Mouse (Mus musculus): Measurements from ENCODE around the gene Map2k5.

The Map2k5 gene

GRCm38 (mm10) chr9:63377270-63378142 is at the start of gene Map2k5:
Map2k5 (minus strand) TSS chr9:63377902.
- peak; percentile 93 to 95 for DNase-seq

DNA sequence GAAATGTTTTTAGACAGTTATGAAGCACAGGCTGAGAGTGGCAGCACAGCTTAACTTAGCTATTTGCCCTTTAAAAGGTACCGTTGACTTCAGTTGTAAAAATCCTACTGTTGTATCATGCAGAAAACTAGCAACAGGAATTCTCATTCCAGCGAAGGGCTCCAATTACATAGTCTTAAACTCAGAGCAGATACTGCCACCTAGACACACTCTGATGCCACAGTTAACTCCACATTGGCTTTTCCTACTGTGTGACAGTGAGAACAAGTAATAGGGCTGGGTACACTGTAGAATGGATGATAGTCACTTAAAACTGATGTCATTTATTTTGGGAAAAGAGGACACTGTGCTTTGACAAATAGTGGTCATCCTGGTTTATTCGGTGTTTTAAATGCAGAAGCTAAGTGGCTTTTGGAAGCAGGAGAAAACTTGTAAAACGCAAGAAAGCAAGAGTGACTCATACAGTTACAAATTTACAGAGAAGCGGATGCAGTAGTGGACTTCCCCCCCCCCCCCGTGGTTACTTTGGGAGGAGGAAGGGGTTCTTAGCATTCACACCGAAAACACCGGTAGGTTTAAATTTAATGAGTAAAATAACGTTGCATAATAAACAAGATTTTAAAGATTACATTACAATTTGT is 43.5 kb upstream of the Map2k5 start:
- DNase-seq: peak; percentile 5 to 9

DNA sequence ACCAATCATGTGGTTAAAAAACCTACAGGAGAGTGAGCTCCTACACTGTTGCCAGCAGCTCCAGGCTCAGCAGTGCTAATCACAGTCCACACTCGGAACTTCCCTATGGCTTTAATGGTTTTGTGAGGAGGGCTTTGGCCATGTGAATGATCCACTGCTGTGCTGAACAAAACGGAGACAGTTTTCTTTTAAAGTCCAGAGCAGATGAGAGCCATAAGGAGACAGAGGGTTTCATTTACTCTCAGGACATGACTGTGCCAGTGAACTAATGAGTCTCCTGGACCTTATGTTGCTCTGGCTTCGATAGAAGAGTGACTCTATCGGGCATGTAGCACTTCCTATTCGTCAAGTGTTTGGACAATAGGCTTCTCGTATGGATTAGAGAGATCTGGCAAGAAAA is 42.7 kb upstream of the Map2k5 start:
- DNase-seq: peak; percentile 37 to 38

DNA sequence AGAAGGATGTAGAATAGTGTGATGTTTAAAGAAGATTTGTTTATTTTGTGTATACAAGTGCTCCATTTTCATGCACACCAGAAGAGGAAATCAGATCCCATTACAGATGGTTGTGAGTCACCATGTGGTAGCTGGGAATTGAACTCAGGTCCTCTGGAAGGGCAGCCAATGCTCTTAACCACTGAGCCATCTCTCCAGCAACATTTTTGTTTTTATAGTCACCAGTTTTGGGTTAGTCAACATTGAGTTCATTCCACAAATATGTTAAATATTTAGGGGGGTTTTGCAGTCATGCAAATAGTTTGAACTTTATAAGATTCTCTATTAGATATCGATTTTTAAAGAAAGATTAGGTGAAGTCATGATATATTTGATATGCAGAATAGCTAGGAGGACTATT is 22.5 kb upstream of the Map2k5 start:
- no peak for DNase-seq

- no peak for DNase-seq
These were observed 21.7 kb upstream of the Map2k5 start for GRCm38 (mm10) chr9:63399463-63399815.

GRCm38 (mm10) chr9:63398611-63399462 is 21.1 kb upstream of the Map2k5 start, which contains the start of gene 2300009A05Rik:
2300009A05Rik (minus strand) TSS chr9:63399246.
- DNase-seq: peak; percentile 95 to 98

DNA sequence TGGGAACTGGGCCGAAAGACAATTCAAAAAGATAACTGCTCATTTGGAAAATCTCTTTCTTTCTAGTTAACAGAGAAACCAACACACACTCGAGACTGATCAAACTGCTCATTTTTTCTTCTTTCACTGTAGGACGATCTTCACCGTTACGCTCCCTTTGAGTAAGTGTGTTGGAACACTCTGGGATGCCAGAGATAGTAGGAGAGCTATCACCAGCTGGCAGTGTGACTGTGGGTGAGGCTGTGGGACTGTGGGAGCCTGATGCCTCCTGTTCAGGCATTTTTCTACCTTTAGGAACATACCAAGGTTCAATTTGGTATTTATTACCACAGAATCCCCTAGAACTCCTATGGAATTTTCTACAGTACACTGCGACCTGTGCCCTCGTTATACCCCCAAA is 17.9 kb upstream of the Map2k5 start:
- DNase-seq: peak; percentile 12 to 36

DNA sequence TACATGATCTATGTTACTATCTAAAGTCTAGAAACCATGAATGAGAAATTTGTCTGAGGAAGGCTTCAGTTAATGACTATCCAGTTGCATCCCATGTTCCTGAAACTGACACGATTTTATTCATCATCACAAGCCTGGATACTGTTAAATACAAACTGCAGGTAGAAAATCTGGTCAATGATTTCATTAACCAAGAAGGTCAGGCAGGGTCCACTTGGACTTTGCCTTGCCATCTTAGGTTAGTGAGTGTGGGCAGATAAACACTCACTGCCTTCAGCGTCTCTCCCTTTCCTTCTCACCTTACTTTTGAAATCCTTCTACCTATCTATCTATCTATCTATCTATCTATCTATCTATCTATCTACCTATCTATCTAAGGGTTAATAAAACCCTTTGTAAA is 13.6 kb upstream of the Map2k5 start:
- DNase-seq: no peak

- no peak for DNase-seq
These were observed 5.1 kb upstream of the Map2k5 start for GRCm38 (mm10) chr9:63382761-63383160.

- no peak for DNase-seq
These were observed 2.6 kb upstream of the Map2k5 start for GRCm38 (mm10) chr9:63380326-63380725.

- no peak for DNase-seq
These were observed 472 bp upstream of the Map2k5 start for GRCm38 (mm10) chr9:63378174-63378573.

DNA sequence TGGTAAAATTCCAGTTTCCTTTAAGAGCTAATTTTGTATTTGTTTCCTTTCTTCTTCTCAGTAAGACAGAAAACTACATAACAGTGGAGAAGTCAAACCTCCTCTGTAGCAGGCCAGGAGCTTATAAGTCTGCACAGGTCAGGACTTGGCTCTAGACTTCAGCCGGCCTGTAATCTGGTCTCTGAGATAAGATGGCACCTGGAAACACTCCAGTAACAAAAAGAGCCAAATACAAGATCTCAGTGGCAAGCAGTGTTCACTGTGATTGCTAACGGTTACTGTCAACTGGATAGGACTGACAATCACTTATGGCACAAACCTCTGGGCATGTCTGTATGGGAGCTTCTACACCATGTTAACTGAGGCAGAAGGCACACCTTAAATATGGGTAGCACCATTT is 4.4 kb downstream of the Map2k5 start:
- no peak for DNase-seq

- peak; percentile 62 to 68 for DNase-seq
These were observed 5.2 kb downstream of the Map2k5 start for GRCm38 (mm10) chr9:63372541-63372940.

DNA sequence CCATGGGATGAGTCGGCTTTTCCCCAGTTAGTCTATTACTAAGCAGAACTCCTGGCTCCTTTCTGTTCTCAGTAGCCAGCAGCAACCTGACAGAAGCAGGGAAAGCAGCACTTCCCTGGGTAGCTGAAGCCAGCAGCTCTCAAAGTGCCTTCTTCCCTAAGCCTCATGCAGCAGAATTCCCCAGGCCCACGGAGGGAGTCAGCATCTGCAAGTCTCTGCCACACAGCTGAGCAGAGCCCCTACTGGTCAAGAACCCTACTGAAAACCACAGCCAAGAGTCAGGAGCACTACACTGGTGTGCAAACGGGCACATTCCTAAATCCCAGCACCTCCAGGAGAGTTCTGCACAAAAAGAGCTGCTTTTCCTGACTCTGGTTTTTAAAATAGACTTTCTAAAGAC is 17.3 kb downstream of the Map2k5 start:
- no peak for DNase-seq

- DNase-seq: no peak
These were observed 18.7 kb downstream of the Map2k5 start for GRCm38 (mm10) chr9:63359016-63359415.

DNA sequence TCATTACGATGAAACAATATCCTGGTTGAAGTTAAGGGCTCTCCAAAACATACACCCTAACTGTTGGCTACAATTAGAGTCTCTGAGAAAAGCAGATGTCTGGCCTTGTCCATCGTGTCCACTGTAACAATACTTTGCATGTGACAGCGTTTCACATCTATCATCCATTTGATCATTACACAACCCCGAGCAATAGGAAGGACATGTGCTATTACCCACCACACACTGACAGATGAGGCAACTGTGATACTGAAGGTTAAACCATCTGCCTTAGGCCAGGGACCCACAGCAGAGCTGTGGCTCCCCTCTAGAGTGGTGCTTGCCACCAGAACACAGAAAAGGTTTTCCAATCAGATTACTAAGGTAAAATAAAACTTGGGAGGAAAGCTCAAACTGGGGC is 21.0 kb downstream of the Map2k5 start:
- no peak for DNase-seq

GRCm38 (mm10) chr9:63356278-63356677 is 21.4 kb downstream of the Map2k5 start:
- no peak for DNase-seq

GRCm38 (mm10) chr9:63354168-63354567 is 23.5 kb downstream of the Map2k5 start:
- DNase-seq: no peak

- no peak for DNase-seq
These were observed 27.7 kb downstream of the Map2k5 start for GRCm38 (mm10) chr9:63350030-63350429.

DNA sequence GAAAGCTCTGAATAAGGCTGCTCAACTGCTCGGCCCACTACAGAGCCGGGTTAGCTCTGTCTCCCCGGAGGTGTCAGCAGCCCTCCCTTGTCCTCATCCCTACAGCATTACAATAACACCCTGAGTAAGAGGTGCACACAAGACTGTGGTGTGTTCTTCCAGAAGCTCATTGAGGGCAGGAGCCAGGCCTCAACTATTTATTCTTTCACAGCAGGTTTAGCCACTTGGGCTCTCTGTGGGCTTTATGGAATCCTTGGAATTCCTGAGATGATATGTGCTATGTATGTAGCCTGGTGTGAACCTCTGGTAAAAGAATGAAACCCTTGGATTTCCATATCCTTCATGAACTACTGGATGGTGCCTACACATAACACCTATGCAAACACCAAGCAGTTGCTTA is 28.5 kb downstream of the Map2k5 start:
- DNase-seq: no peak

DNA sequence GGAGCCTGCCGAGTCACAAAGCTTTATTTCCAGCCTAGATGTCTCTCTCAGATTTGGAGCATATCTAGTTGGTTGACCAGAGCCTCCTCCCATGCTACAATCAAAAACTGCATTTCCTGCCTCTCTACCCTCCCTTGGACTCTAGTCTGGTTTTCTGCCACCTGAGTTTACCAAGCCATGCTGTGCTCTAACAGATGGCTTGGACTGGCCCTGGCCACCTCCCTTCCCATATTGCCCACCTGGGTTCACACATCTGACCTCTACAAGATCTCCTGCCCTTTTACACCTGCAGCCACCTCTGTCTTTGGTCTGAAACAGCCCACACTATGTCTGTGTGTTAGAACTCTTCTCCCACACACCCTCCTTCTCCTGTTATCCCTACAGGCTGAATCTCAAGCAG is 29.6 kb downstream of the Map2k5 start:
- DNase-seq: peak; percentile 36 to 48

DNA sequence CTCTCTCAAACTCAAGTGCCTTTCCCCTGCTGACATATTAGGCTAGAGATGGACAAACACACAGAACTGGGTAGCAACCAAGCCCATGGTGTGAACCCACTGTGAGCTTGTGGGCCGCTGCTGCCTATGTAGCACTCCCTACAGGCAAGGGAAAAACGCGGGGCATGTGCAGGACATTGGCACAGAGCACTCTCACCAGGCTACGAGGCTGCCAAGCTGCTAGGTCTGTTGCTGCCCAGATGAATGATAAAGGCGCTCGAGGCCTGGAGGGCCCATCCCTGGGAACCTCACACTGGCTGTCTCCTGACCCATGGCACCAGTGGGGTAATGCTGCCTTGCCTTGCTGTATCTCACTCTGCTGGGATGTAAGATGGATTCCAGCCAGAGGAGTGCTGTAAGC is 31.7 kb downstream of the Map2k5 start:
- DNase-seq: peak; percentile 62 to 72

DNA sequence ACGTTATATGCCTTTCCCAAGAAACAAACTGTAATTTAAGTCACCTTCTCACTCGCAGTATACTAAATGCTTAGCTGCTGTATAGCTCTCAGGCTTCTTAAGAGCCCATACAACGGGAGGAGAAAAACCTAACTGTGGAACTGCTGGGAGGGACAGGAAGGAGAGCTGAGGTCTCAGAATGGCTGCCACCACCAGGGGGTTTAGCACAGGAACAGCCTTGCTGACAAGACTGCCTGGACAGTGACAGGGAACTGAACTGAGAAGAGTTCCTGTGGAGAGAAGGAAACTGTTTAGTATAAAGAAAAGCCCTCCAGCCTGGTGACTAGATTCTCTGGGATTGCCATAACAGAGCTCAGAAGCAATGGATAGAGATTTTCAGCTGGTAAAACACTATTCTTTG is 35.9 kb downstream of the Map2k5 start:
- DNase-seq: no peak
